Mouse (Mus musculus) left cerebral cortex, adult 18-20 months (tissue): ENCODE data around the gene Vmn2r32. TPM values are rescaled to one million over a fixed set of nuclear protein-coding genes. Genes with fewer than 3 reads are reported as not detected.
"Not testable (repeated sequence)": the region's sequence is repeated elsewhere in the genome, so short reads cannot be mapped to it uniquely, and the experiment has no call there.

ENCODE experiments used
- DNase-seq, 2 experiments: peaks; one replicate each; pipeline ENCODE4 v3.0.0; 2021 to 2022; ENCODE audit warnings: low spot score in 2 of 2, mixed read lengths in 1 of 2
- long read RNA-seq, 2 experiments: library from polyadenylated mRNA; stranded (forward); transcript quantifications; one replicate each; pipeline ENCODE4 v2.0.0; 2021
- total RNA-seq, 2 experiments: library from RNA; stranded (reverse); gene quantifications; 2 replicates each; pipeline ENCODE4 v1.2.3; 2021

Gene Vmn2r32
- not detected for total RNA-seq
- long read RNA-seq, experiment 1, result 0 reads
- long read RNA-seq, experiment 2, result 0 reads

DNA sequence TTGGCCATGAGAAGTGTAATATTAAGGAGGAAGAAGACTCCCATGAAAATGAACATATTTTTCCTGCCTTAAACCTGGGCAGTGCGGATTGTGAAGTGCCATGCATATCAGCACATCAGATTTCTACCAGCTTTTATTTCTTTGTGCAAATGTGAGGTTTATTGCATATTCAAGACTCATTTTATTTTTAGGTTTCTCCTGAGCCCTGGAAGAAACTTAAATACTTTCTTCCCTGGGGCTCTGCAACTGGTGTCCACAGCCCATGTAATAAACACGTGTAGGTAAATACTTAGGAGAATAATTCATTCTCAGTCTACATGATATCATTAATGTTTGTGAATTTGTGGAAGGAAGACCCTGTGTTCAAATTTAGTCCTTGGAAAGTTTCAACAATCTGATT, at the start of gene Vmn2r32:
Gene Vmn2r32 (minus strand): TSS at position 101 of the 400 bp plus-strand sequence.
- not testable (repeated sequence) for DNase-seq

Other genes with a start within 250 kb of the Vmn2r32 start
- gene Vmn2r29, start 232.7 kb downstream of the Vmn2r32 start, total RNA-seq, result 1 to 10 TPM; 1.6 to 2.0 TPM
- gene Gm45844, start 201.7 kb downstream of the Vmn2r32 start, total RNA-seq, result 10 to 100 TPM; 12.3 to 13.2 TPM
- gene Clcn4, start 179.2 kb downstream of the Vmn2r32 start, total RNA-seq, result 100 to 1,000 TPM; 130 to 139 TPM
- under 1 TPM; 0.12 to 0.19 TPM for gene Vmn2r30, start 142.4 kb downstream of the Vmn2r32 start, total RNA-seq
- under 1 TPM in 1 of 2 experiments, not detected in 1; 0.81 TPM for gene Gm45783, start 105.4 kb downstream of the Vmn2r32 start, total RNA-seq
- under 1 TPM in 1 of 2 experiments, not detected in 1; 0.05 TPM for gene Vmn2r31, start 80.3 kb downstream of the Vmn2r32 start, total RNA-seq
- not detected for gene Vmn2r33, start 86.8 kb upstream of the Vmn2r32 start, total RNA-seq
- not detected for gene Vmn2r34, start 209.5 kb upstream of the Vmn2r32 start, total RNA-seq